Mouse (Mus musculus) bone marrow macrophage, adult 2 months (primary cell): ENCODE results near the gene Clec11a. TPM values are rescaled to one million over a fixed set of nuclear protein-coding genes. Genes with fewer than 3 reads are reported as not detected.

Source experiments
- H3K27ac ChIP-seq: 2 replicates; pipeline ENCODE4 v1.5.1; 2012; ENCODE audit warnings: low read depth, low read length; ENCODE audit not compliant: insufficient read depth
- H3K4me1 ChIP-seq: 2 replicates; pipeline ENCODE4 v1.6.1; 2012; ENCODE audit warnings: low read length; ENCODE audit not compliant: control insufficient read depth, insufficient read depth
- H3K4me3 ChIP-seq: 2 replicates; pipeline ENCODE4 v1.5.1; 2012; ENCODE audit warnings: mild to moderate bottlenecking, low read length, moderate library complexity; ENCODE audit not compliant: insufficient read depth
- CTCF ChIP-seq: IDR thresholded peaks from 2 replicates; pipeline ENCODE4 v1.5.1; 2012; ENCODE audit warnings: low read depth, mild to moderate bottlenecking, low read length, moderate library complexity
- POLR2A ChIP-seq: IDR thresholded peaks from 2 replicates; pipeline ENCODE4 v1.6.1; 2012; ENCODE audit warnings: mild to moderate bottlenecking, low read depth, low read length, borderline replicate concordance
- polyA plus RNA-seq: library from polyadenylated mRNA; stranded (reverse); fragments of >200 nt; gene quantifications from 2 replicates; pipeline ENCODE4 v1.2.4, GENCODE M21; 2012; ENCODE audit not compliant: missing spikeins, insufficient read depth, insufficient read length

Clec11a gene
- polyA plus RNA-seq, 1 experiment: 0.19 TPM

DNA sequence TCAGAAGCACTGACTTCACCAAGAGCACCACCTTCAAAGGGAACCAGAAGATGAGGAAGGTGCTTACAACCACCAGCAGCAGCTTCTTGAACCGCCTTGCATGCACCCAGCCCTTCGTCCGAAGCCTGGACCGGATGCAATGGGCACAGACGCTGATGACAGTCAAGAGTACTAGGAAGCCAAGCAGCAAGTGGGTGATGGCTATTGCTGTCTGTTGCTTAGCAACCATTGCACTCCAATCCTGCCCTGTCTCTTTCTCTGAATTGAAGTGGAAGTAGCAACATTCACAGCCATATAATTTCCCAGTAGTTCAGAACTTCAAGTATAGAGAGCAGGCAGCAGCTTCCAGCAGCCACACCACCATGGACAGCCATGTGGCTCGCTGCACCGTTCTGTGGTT, 25.1 kb downstream of the Clec11a start:
- H3K27ac ChIP-seq: no peak overlapping the region
- no peak for TF ChIP-seq POLR2A
- H3K4me3 ChIP-seq: no peak overlapping the region
- H3K4me1 ChIP-seq: peaks cover 4% of the 10 kb centered on the region

DNA sequence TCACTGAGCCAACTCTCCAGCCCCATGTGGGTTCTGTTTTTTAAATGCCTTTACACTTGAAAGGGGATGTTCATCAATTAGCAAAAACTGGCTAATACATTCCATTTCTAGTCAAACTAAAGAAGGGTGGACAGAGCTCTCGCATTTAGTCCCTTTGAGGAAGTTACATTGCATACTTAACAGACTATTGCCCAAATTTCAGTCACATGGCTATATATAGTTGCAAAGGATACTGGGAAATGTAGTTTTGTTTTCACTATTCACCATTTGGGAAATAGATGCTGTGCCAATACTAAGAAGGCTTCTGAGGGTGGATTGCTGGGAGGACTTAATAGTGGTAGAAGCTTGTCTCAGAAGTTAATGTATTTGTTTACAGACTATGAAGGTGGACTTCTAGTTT, 25.7 kb downstream of the Clec11a start:
- no peak overlapping the region for H3K4me3 ChIP-seq
- no peak overlapping the region for H3K27ac ChIP-seq
- TF ChIP-seq POLR2A (no peak), CTCF (no peak)
- peaks cover 4% of the 10 kb centered on the region for H3K4me1 ChIP-seq

DNA sequence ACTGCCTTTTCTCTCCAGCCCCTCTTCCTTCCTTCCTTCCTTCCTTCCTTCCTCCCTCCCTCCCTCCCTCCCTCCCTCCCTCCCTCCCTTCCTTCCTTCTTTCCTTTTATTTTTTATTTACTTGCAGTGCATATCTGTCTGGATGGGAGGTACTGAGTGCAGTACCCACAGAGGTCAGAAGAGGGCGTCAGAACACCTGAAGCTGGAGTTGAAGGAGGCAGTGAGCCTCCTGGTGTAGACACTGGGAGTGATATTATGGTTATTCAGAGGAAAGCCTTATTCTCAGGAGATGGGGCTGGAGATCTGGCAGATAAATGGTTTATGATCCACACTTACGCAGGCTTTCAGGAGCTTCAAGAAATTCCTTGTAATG, 29.5 kb downstream of the Clec11a start:
- Histone ChIP-seq H3K27ac (no peak overlapping the region), H3K4me1 (peaks cover 4% of the 10 kb centered on the region), H3K4me3 (no peak overlapping the region)
- TF ChIP-seq CTCF (no peak), POLR2A (no peak)

DNA sequence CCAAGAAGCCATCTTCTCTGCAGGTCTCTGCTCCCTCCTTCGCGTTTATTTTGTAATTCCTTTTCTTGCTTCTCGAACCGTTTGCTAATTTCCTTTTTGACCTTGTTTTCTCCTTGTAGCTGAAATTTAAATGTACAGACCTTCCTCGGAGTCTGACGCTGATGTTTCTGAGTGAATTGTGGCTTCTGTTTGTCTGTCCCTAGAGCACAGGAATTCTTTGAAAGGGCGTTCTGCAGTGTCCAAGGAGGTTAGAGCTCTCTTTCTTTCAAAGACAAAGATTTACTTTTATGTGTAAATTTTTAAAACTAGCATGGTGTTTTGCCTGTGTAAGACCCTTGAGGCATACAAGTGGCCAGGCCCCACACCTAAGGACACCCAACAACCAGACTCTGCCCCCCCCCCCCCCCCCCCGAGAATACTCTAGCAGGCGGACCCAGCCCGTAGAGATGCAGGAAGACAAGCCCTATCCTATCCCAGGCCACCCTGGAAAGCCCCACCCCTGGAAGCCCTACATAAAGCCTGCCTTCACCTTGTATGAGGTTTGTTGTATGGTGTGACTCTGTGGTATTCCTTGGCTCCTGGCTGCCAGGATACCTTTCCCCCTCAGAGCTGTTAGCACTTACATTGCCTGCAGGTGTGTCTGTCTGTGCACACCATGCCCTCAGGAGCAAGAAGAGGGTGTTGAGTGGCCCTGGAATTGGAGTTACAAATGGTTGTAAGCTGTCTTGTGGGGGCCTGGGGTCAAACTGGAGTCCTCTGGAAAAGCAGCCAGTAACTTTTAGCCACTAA, 30.0 kb downstream of the Clec11a start:
- Histone ChIP-seq H3K27ac (no peak overlapping the region), H3K4me1 (peaks cover 4% of the 10 kb centered on the region), H3K4me3 (no peak overlapping the region)
- TF ChIP-seq CTCF (no peak), POLR2A (no peak)

DNA sequence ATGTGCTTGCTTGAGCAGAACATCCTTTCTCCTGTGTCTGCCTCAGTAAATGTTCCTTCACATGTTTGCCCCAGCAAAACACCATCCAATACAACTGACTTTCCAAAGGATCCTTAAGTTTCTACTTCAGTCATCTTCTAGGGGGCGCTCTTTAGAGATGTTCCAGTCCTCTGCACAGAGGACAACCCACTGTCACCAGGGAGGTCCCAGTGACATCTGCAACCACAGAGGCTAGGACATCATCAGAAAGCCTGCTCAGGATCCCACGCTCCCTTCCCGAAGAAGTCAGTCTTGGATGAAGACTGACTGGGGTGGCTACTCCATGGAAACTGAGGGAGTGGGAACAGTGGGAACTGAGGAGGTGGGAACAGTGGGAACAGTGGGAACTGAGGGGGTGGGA, 31.2 kb downstream of the Clec11a start:
- no peak for TF ChIP-seq POLR2A
- no peak for TF ChIP-seq CTCF
- H3K4me3 ChIP-seq: no peak overlapping the region
- H3K27ac ChIP-seq: no peak overlapping the region
- H3K4me1 ChIP-seq: peaks cover 1% of the 10 kb centered on the region

DNA sequence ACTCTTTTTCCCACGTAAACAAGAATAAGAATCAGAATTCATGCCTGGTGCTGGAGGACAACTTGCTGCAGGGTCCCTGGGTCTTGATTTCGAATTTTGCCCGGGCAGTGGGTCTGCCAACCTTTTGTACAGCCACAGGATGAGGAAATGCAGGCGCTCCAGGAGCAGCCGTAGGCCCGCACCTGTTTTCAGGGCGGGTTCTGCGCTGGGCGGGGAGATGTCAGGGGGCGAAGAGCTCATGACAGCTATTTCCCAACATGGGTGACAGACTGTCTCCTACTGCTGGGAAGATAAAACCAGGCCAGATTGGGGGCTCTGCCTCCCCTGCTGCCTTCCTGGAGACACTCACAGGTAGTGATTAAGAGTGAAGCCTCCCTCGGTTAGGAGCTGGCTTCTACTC, 32.6 kb downstream of the Clec11a start:
- H3K4me3 ChIP-seq: no peak overlapping the region
- TF ChIP-seq CTCF: no peak
- TF ChIP-seq POLR2A: no peak
- no peaks in the 10 kb centered on the region for H3K4me1 ChIP-seq
- no peak overlapping the region for H3K27ac ChIP-seq

DNA sequence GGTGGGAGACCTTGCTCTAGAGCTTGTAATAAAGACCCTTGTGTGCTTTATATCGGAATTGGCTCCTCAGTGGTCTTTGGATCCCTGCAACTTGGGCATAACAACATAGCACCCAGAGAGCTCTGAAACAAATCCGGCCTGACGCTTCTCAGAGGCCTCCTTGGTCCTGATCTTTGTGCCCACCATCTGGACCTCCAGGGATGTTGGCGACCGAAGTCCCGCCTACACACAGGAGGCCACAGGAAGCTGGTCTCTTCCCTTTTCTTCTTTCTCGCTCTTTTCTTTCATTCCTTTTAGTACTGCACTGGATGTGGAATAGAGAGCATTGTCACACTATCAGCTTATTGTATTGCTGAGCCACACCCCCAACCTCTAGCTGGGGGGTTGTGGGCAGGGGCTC, 33.3 kb downstream of the Clec11a start:
- no peak overlapping the region for H3K4me3 ChIP-seq
- H3K4me1 ChIP-seq: no peaks in the 10 kb centered on the region
- no peak overlapping the region for H3K27ac ChIP-seq
- TF ChIP-seq CTCF (no peak), POLR2A (no peak)

DNA sequence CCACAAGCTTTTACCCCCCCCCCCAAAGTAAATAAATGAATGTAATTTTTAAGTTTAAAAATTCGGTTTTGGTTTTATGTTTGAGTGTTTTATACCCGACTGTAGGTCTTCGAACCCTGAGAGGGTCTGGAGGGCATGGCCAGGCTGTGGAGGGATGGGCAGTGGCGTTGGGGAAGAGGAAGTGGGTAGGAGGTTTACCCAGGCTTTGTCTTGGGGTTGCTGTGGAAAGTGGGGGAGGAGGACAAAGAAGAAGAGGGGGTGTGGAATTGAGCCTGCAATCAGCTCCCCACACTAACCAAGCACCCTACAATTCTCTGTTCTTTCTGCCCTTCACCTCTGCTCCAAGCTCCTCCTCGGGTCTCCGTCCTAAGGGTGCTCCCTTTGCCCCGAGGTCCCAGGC, 34.2 kb downstream of the Clec11a start:
- no peak overlapping the region for H3K4me3 ChIP-seq
- H3K4me1 ChIP-seq: no peaks in the 10 kb centered on the region
- TF ChIP-seq POLR2A (no peak), CTCF (no peak)

DNA sequence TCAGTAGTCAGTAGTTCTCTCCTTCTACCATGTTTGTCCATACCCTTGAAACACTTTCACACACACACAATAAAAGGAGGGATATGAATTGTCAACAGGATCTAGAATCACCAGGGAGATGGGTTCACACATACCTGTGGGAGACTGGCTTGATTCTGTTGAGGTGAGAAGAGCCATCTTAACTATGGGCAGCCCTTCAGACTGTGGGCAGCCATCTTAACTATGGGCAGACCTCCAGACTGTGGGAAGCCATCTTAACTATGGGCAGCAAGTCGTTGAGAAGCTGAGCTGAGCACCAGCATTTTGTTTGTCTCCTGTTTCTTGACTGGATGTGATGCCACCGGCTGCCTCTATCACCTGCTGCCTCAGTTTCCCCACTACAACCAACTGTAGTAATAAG, 35.4 kb downstream of the Clec11a start:
- no peak overlapping the region for H3K4me3 ChIP-seq
- no peak overlapping the region for H3K27ac ChIP-seq
- TF ChIP-seq POLR2A: no peak
- no peak for TF ChIP-seq CTCF
- no peaks in the 10 kb centered on the region for H3K4me1 ChIP-seq

More for the DNA sequence above, 34.2 kb downstream of the Clec11a start:
- no peak overlapping the region for H3K27ac ChIP-seq

DNA sequence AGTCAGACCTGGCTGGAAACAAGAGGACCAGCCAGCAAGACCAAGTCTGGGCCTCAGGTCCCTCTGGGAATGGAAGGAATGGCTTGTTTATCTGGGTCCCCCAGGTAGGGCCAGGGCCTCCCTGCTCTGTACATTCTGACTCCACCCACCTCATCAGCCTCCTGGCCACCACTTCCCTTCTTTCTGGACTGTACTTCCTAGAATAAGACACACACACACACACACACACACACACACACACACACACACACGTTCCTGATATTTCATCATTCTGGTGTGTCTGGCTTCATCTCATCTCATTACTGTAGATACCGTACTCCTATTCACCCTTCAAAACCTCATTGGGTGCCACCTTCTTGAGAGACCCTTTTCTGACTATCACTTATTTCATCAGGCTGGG, 37.3 kb downstream of the Clec11a start:
- no peaks in the 10 kb centered on the region for H3K4me1 ChIP-seq
- TF ChIP-seq POLR2A (no peak), CTCF (no peak)
- no peak overlapping the region for H3K4me3 ChIP-seq
- H3K27ac ChIP-seq: no peak overlapping the region

DNA sequence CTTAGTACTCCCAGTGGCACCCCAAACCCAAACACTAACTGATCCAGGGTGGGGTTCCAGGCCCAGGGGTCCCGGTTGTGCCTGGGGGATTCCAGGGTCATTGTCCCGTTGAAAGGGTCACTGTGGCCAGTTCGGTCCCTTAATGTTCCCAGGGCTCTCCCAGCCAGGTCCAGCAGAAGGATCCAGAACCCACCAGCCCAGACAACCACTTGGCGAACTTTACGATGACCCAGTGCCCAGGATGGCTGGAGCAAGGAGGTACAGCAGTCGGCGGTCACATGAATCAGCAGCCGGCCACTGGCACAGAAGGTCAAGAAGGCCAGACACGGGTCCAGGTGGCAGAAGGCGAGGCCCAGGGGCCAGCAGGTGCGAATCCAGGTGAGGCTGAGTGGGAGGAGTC, 38.6 kb downstream of the Clec11a start:
- Histone ChIP-seq H3K27ac (no peak overlapping the region), H3K4me3 (no peak overlapping the region), H3K4me1 (no peaks in the 10 kb centered on the region)
- TF ChIP-seq POLR2A (no peak), CTCF (no peak)
